Mouse (Mus musculus): ENCODE results near the gene Gnai2. TPM values are rescaled to one million over a fixed set of nuclear protein-coding genes. Genes with fewer than 3 reads are reported as not detected.

Gnai2 gene
- polyA plus RNA-seq, 1 experiment: 752 TPM

- TF ChIP-seq CTCF (IDR thresholded peaks at IDR 0.05; ENCODE audit: extremely low read depth, insufficient read depth, insufficient read length, insufficient replicate concordance): no peak
- no peak for TF ChIP-seq POLR2A (IDR thresholded peaks at IDR 0.05; ENCODE audit: low read depth, low read length)
- Histone ChIP-seq H3K4me3 (ENCODE audit: extremely low read depth, insufficient read depth, insufficient read length) (peak overlapping the region; percentile 43), H3K27me3 (ENCODE audit: control insufficient read depth, insufficient read depth, low read length) (no peaks in the 10 kb centered on the region), H3K27ac (ENCODE audit: insufficient read depth, low read length) (peak overlapping the region; percentile 95), H3K36me3 (ENCODE audit: control insufficient read depth, insufficient read depth, low read length) (peaks cover 14% of the 10 kb centered on the region), H3K4me1 (ENCODE audit: control insufficient read depth, insufficient read depth, insufficient read length) (peaks cover 84% of the 10 kb centered on the region; the same call in 1 of the 2 replicates)
- DNase-seq (ENCODE audit: low read depth in 1 of 2, low spot score in 2 of 2): peak; percentile 68 to 78
- WGBS: 52% methylated on average over 14 of the region's 15 CpGs
These were observed 6.3 kb downstream of the Gnai2 start for GRCm38 (mm10) chr9:107628721-107629410.

GRCm38 (mm10) chr9:107627387-107628255 is 7.5 kb downstream of the Gnai2 start:
- DNase-seq (ENCODE audit: low read depth in 1 of 2, low spot score in 2 of 2): no peak
- H3K4me1 ChIP-seq (ENCODE audit: control insufficient read depth, insufficient read depth, insufficient read length): peaks cover 83% of the 10 kb centered on the region; the same call in 1 of the 2 replicates
- H3K36me3 ChIP-seq (ENCODE audit: control insufficient read depth, insufficient read depth, low read length): peaks cover 14% of the 10 kb centered on the region
- peak overlapping the region; percentile 64 for H3K27ac ChIP-seq (ENCODE audit: insufficient read depth, low read length)
- H3K27me3 ChIP-seq (ENCODE audit: control insufficient read depth, insufficient read depth, low read length): no peaks in the 10 kb centered on the region
- 62% methylated on average over 20 of the region's 20 CpGs for WGBS
- H3K4me3 ChIP-seq (ENCODE audit: extremely low read depth, insufficient read depth, insufficient read length): no peak overlapping the region
- TF ChIP-seq POLR2A (IDR thresholded peaks at IDR 0.05; ENCODE audit: low read depth, low read length) (no peak), CTCF (IDR thresholded peaks at IDR 0.05; ENCODE audit: extremely low read depth, insufficient read depth, insufficient read length, insufficient replicate concordance) (no peak)

- Histone ChIP-seq H3K4me1 (ENCODE audit: control insufficient read depth, insufficient read depth, insufficient read length) (peaks cover 75% of the 10 kb centered on the region; the same call in 1 of the 2 replicates), H3K36me3 (ENCODE audit: control insufficient read depth, insufficient read depth, low read length) (peaks cover 18% of the 10 kb centered on the region), H3K27me3 (ENCODE audit: control insufficient read depth, insufficient read depth, low read length) (no peaks in the 10 kb centered on the region), H3K4me3 (ENCODE audit: extremely low read depth, insufficient read depth, insufficient read length) (no peak overlapping the region), H3K27ac (ENCODE audit: insufficient read depth, low read length) (peak overlapping the region; percentile 54)
- 14% methylated on average over 2 of the region's 2 CpGs for WGBS
- TF ChIP-seq POLR2A (IDR thresholded peaks at IDR 0.05; ENCODE audit: low read depth, low read length) (no peak), CTCF (IDR thresholded peaks at IDR 0.05; ENCODE audit: extremely low read depth, insufficient read depth, insufficient read length, insufficient replicate concordance) (peak; percentile 91; the same call in 1 of the 2 replicates)
- peak in 1 of 2 experiments; percentile 81 for DNase-seq (ENCODE audit: low read depth in 1 of 2, low spot score in 2 of 2)
These were observed 8.3 kb downstream of the Gnai2 start for GRCm38 (mm10) chr9:107626844-107627277.

GRCm38 (mm10) chr9:107626158-107626843 is 8.9 kb downstream of the Gnai2 start:
- Histone ChIP-seq H3K27ac (ENCODE audit: insufficient read depth, low read length) (peak overlapping the region; percentile 54; the same call in 1 of the 2 replicates), H3K4me1 (ENCODE audit: control insufficient read depth, insufficient read depth, insufficient read length) (peaks cover 71% of the 10 kb centered on the region; the same call in 1 of the 2 replicates)

GRCm38 (mm10) chr9:107625351-107626128 is 9.6 kb downstream of the Gnai2 start:
- 87% methylated on average over 12 of the region's 12 CpGs for WGBS
- H3K27ac ChIP-seq (ENCODE audit: insufficient read depth, low read length): peak overlapping the region; percentile 77
- H3K36me3 ChIP-seq (ENCODE audit: control insufficient read depth, insufficient read depth, low read length): peaks cover 14% of the 10 kb centered on the region
- H3K27me3 ChIP-seq (ENCODE audit: control insufficient read depth, insufficient read depth, low read length): no peaks in the 10 kb centered on the region
- H3K4me3 ChIP-seq (ENCODE audit: extremely low read depth, insufficient read depth, insufficient read length): no peak overlapping the region
- no peak for DNase-seq (ENCODE audit: low read depth in 1 of 2, low spot score in 2 of 2)
- TF ChIP-seq POLR2A (IDR thresholded peaks at IDR 0.05; ENCODE audit: low read depth, low read length): no peak
- TF ChIP-seq CTCF (IDR thresholded peaks at IDR 0.05; ENCODE audit: extremely low read depth, insufficient read depth, insufficient read length, insufficient replicate concordance): no peak
- H3K4me1 ChIP-seq (ENCODE audit: control insufficient read depth, insufficient read depth, insufficient read length): peaks cover 63% of the 10 kb centered on the region; the same call in 1 of the 2 replicates

More at GRCm38 (mm10) chr9:107626158-107626843, 8.9 kb downstream of the Gnai2 start:
- Histone ChIP-seq H3K4me3 (ENCODE audit: extremely low read depth, insufficient read depth, insufficient read length) (no peak overlapping the region), H3K36me3 (ENCODE audit: control insufficient read depth, insufficient read depth, low read length) (peaks cover 18% of the 10 kb centered on the region), H3K27me3 (ENCODE audit: control insufficient read depth, insufficient read depth, low read length) (no peaks in the 10 kb centered on the region)
- no peak for DNase-seq (ENCODE audit: low read depth in 1 of 2, low spot score in 2 of 2)
- TF ChIP-seq CTCF (IDR thresholded peaks at IDR 0.05; ENCODE audit: extremely low read depth, insufficient read depth, insufficient read length, insufficient replicate concordance) (no peak), POLR2A (IDR thresholded peaks at IDR 0.05; ENCODE audit: low read depth, low read length) (no peak)
- 54% methylated on average over 13 of the region's 15 CpGs for WGBS
